Mouse (Mus musculus) cerebellum, adult 2 months (tissue): ENCODE results near the gene Apbb1ip.
A peak's percentile ranks its signal among the peaks of the same experiment; 100 is the strongest.

Source experiments
- CTCF ChIP-seq: fragments of 200-500 bp; IDR thresholded peaks from 2 replicates; pipeline ENCODE4 v1.5.1; 2011; ENCODE audit warnings: low read depth, mild to moderate bottlenecking, control low read depth, low read length, moderate library complexity, borderline replicate concordance; ENCODE audit not compliant: insufficient read depth
- POLR2A ChIP-seq: fragments of 200-500 bp; IDR thresholded peaks from 2 replicates; pipeline ENCODE4 v1.6.1; 2011; ENCODE audit warnings: low read length, control low read depth, borderline replicate concordance; ENCODE audit not compliant: insufficient read depth

GRCm38 (mm10) chr2:22758310-22758972 lies 15.5 kb upstream of the Apbb1ip start:
- TF ChIP-seq CTCF (peak; percentile 31; the same call in 1 of the 2 replicates), POLR2A (no peak)
